Mouse (Mus musculus) myocyte (in vitro differentiated cells): ENCODE measurements at regions not wholly inside any gene's neighbourhood (a gene's known extent, or its start where the extent isn't known, plus 50 kb on each side); places are given as distances from the start of the nearest gene placed in this dataset.

Experiments
- E2F4 ChIP-seq: IDR thresholded peaks from one replicate; pipeline ENCODE4 v1.6.1; 2011; ENCODE audit warnings: mild to moderate bottlenecking, control low read depth, moderate library complexity; ENCODE audit not compliant: insufficient read depth
- MAX ChIP-seq: IDR thresholded peaks from one replicate; pipeline ENCODE4 v1.6.1; 2011; ENCODE audit warnings: low read depth, mild to moderate bottlenecking, control low read depth
- MYOD1 ChIP-seq, 3 experiments: IDR thresholded peaks; one replicate each; pipeline ENCODE4 v1.6.1; 2011; ENCODE audit warnings: control low read depth in 2 of 3, low read depth in 2 of 3, mild to moderate bottlenecking in 2 of 3, moderate library complexity in 1 of 3; ENCODE audit not compliant: insufficient read length in 2 of 3, control insufficient read depth in 1 of 3
- MYOG ChIP-seq, 3 experiments: IDR thresholded peaks; one replicate each; pipeline ENCODE4 v1.6.1; 2011; ENCODE audit warnings: control low read depth in 2 of 3, low read depth in 2 of 3, mild to moderate bottlenecking in 2 of 3; ENCODE audit not compliant: insufficient read length in 2 of 3, control insufficient read depth in 1 of 3, insufficient read depth in 1 of 3
- POLR2A ChIP-seq: IDR thresholded peaks from one replicate; pipeline ENCODE4 v1.6.1; 2011; ENCODE audit warnings: low read depth, mild to moderate bottlenecking, control low read depth, moderate library complexity; ENCODE audit not compliant: insufficient read length
- POLR2AphosphoS2 ChIP-seq: IDR thresholded peaks from one replicate; pipeline ENCODE4 v1.6.1; 2011; ENCODE audit warnings: low read depth, control low read depth; ENCODE audit not compliant: insufficient read length
- REST ChIP-seq: IDR thresholded peaks from one replicate; pipeline ENCODE4 v1.6.1; 2011; ENCODE audit warnings: mild to moderate bottlenecking, control low read depth, moderate library complexity; ENCODE audit not compliant: insufficient read depth, insufficient read length
- USF1 ChIP-seq: IDR thresholded peaks from one replicate; pipeline ENCODE4 v1.6.1; 2011; ENCODE audit warnings: low read depth, mild to moderate bottlenecking, control low read depth, moderate library complexity

DNA sequence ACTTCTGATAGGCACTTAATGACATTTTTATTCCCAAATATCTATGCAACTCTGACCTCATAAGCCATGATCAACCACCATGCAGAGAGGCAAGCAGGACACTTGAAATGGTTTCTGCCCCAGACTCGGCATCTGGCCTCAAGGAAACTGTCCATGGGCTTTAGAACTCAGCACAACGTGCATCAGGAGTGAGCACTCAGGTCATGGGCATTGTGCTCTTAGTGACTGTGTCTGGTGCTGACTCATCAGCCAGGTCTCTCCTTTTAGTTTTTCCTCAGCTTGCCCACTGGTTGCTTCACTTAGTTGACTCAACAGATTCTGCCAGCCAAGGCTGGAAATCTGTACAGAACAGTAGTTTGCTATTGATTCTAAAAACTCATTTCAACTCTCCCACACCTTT, 251.1 kb downstream of the Rwdd3 start:
- TF ChIP-seq MYOG (IDR thresholded peaks at IDR 0.05; ENCODE audit: control insufficient read depth in 1 of 3, insufficient read depth in 1 of 3, insufficient read length in 2 of 3, low read depth in 2 of 3), result no peak
- TF ChIP-seq MYOD1 (IDR thresholded peaks at IDR 0.05; ENCODE audit: control insufficient read depth in 1 of 3, insufficient read length in 2 of 3, low read depth in 2 of 3), result no peak
- TF ChIP-seq MAX, result no peak
- TF ChIP-seq POLR2A, result no peak
- TF ChIP-seq USF1, result no peak
- no peak for TF ChIP-seq REST
- TF ChIP-seq POLR2AphosphoS2, result no peak
- no peak for TF ChIP-seq E2F4
